Mouse (Mus musculus): Measurements from ENCODE around the gene Tshz3. TPM values are rescaled to one million over a fixed set of nuclear protein-coding genes. Genes with fewer than 3 reads are reported as not detected.

Tshz3 gene
- polyA plus RNA-seq, 1 experiment from 2014 or later, result 104 TPM

- no peak overlapping the region for H3K27ac ChIP-seq (ENCODE audit: low read depth, low read length)
Observed at GRCm38 (mm10) chr7:36720830-36721229, 22.9 kb downstream of the Tshz3 start.

GRCm38 (mm10) chr7:36736303-36737050, 38.6 kb downstream of the Tshz3 start:
- Histone ChIP-seq H3K9me3 (ENCODE audit: control insufficient read depth, low read length) (no peaks in the 10 kb centered on the region), H3K4me2 (ENCODE audit: low read depth, low read length) (no peak overlapping the region), H3K27ac (ENCODE audit: low read depth, low read length) (peak overlapping the region; percentile 39; the same call in 1 of the 2 replicates), H3K9ac (replicated peaks; ENCODE audit: low read depth, low read length) (no peak overlapping the region), H3K4me3 (ENCODE audit: low read depth, low read length) (no peak overlapping the region), H3K36me3 (ENCODE audit: control insufficient read depth, insufficient read depth, low read length) (no peaks in the 10 kb centered on the region), H3K27me3 (ENCODE audit: control insufficient read depth, insufficient read depth, low read length) (no peaks in the 10 kb centered on the region), H3K4me1 (ENCODE audit: control insufficient read depth, insufficient read depth, low read length) (peaks cover 14% of the 10 kb centered on the region; the same call in 1 of the 2 replicates)
- no peak for ATAC-seq (ENCODE audit: low read depth)
- 49% methylated on average over 14 of the region's 14 CpGs for WGBS

More at GRCm38 (mm10) chr7:36720830-36721229, 22.9 kb downstream of the Tshz3 start:
- H3K9me3 ChIP-seq (ENCODE audit: control insufficient read depth, low read length), result no peaks in the 10 kb centered on the region
- H3K4me1 ChIP-seq (ENCODE audit: control insufficient read depth, insufficient read depth, low read length), result peaks cover 22% of the 10 kb centered on the region
- no peak overlapping the region for H3K9ac ChIP-seq (replicated peaks; ENCODE audit: low read depth, low read length)
- no peak overlapping the region for H3K4me3 ChIP-seq (ENCODE audit: low read depth, low read length)
- H3K4me2 ChIP-seq (ENCODE audit: low read depth, low read length), result no peak overlapping the region
- H3K36me3 ChIP-seq (ENCODE audit: control insufficient read depth, insufficient read depth, low read length), result no peaks in the 10 kb centered on the region
- no peak for ATAC-seq (ENCODE audit: low read depth)
- no peaks in the 10 kb centered on the region for H3K27me3 ChIP-seq (ENCODE audit: control insufficient read depth, insufficient read depth, low read length)
- 38% methylated on average over 9 of the region's 9 CpGs for WGBS

- Histone ChIP-seq H3K27ac (ENCODE audit: low read depth, low read length) (no peak overlapping the region), H3K4me1 (ENCODE audit: control insufficient read depth, insufficient read depth, low read length) (peaks cover 5% of the 10 kb centered on the region; the same call in 1 of the 2 replicates), H3K4me3 (ENCODE audit: low read depth, low read length) (no peak overlapping the region), H3K27me3 (ENCODE audit: control insufficient read depth, insufficient read depth, low read length) (no peaks in the 10 kb centered on the region), H3K9ac (replicated peaks; ENCODE audit: low read depth, low read length) (no peak overlapping the region), H3K4me2 (ENCODE audit: low read depth, low read length) (no peak overlapping the region), H3K9me3 (ENCODE audit: control insufficient read depth, low read length) (no peaks in the 10 kb centered on the region), H3K36me3 (ENCODE audit: control insufficient read depth, insufficient read depth, low read length) (no peaks in the 10 kb centered on the region)
- ATAC-seq (ENCODE audit: low read depth), result no peak
- WGBS, result 94% methylated on average over 2 of the region's 2 CpGs
Observed at GRCm38 (mm10) chr7:36751480-36751879, 53.6 kb downstream of the Tshz3 start.

- no peaks in the 10 kb centered on the region for H3K4me1 ChIP-seq (ENCODE audit: control insufficient read depth, insufficient read depth, low read length)
- no peak overlapping the region for H3K9ac ChIP-seq (replicated peaks; ENCODE audit: low read depth, low read length)
- ATAC-seq (ENCODE audit: low read depth), result no peak
- H3K36me3 ChIP-seq (ENCODE audit: control insufficient read depth, insufficient read depth, low read length), result peaks cover 24% of the 10 kb centered on the region
- H3K27ac ChIP-seq (ENCODE audit: low read depth, low read length), result no peak overlapping the region
- 86% methylated on average over 8 of the region's 8 CpGs for WGBS
- no peak overlapping the region for H3K4me2 ChIP-seq (ENCODE audit: low read depth, low read length)
- H3K9me3 ChIP-seq (ENCODE audit: control insufficient read depth, low read length), result no peaks in the 10 kb centered on the region
- H3K27me3 ChIP-seq (ENCODE audit: control insufficient read depth, insufficient read depth, low read length), result no peaks in the 10 kb centered on the region
- no peak overlapping the region for H3K4me3 ChIP-seq (ENCODE audit: low read depth, low read length)
Observed at GRCm38 (mm10) chr7:36767501-36768092, 69.7 kb downstream of the Tshz3 start.

- Histone ChIP-seq H3K36me3 (ENCODE audit: control insufficient read depth, insufficient read depth, low read length) (peaks cover 24% of the 10 kb centered on the region), H3K9ac (replicated peaks; ENCODE audit: low read depth, low read length) (no peak overlapping the region), H3K4me1 (ENCODE audit: control insufficient read depth, insufficient read depth, low read length) (peaks cover 3% of the 10 kb centered on the region; the same call in 1 of the 2 replicates), H3K4me2 (ENCODE audit: low read depth, low read length) (no peak overlapping the region), H3K27ac (ENCODE audit: low read depth, low read length) (no peak overlapping the region), H3K4me3 (ENCODE audit: low read depth, low read length) (no peak overlapping the region), H3K9me3 (ENCODE audit: control insufficient read depth, low read length) (no peaks in the 10 kb centered on the region), H3K27me3 (ENCODE audit: control insufficient read depth, insufficient read depth, low read length) (no peaks in the 10 kb centered on the region)
- 50% methylated on average over 7 of the region's 7 CpGs for WGBS
- no peak for ATAC-seq (ENCODE audit: low read depth)
Observed at GRCm38 (mm10) chr7:36773086-36773485, 75.2 kb downstream of the Tshz3 start.

GRCm38 (mm10) chr7:36776956-36777355, 79.0 kb downstream of the Tshz3 start:
- no peak for ATAC-seq (ENCODE audit: low read depth)
- no peak overlapping the region for H3K27ac ChIP-seq (ENCODE audit: low read depth, low read length)

GRCm38 (mm10) chr7:36778456-36778855, 80.5 kb downstream of the Tshz3 start:
- peaks cover 3% of the 10 kb centered on the region; the same call in 1 of the 2 replicates for H3K4me1 ChIP-seq (ENCODE audit: control insufficient read depth, insufficient read depth, low read length)
- H3K4me3 ChIP-seq (ENCODE audit: low read depth, low read length), result no peak overlapping the region
- ATAC-seq (ENCODE audit: low read depth), result no peak
- no peak overlapping the region for H3K27ac ChIP-seq (ENCODE audit: low read depth, low read length)
- no peaks in the 10 kb centered on the region for H3K9me3 ChIP-seq (ENCODE audit: control insufficient read depth, low read length)
- 84% methylated on average over 11 of the region's 11 CpGs for WGBS
- H3K36me3 ChIP-seq (ENCODE audit: control insufficient read depth, insufficient read depth, low read length), result no peaks in the 10 kb centered on the region
- no peak overlapping the region for H3K4me2 ChIP-seq (ENCODE audit: low read depth, low read length)
- H3K9ac ChIP-seq (replicated peaks; ENCODE audit: low read depth, low read length), result no peak overlapping the region
- H3K27me3 ChIP-seq (ENCODE audit: control insufficient read depth, insufficient read depth, low read length), result no peaks in the 10 kb centered on the region

More at GRCm38 (mm10) chr7:36776956-36777355, 79.0 kb downstream of the Tshz3 start:
- H3K9ac ChIP-seq (replicated peaks; ENCODE audit: low read depth, low read length), result no peak overlapping the region
- 81% methylated on average over 4 of the region's 4 CpGs for WGBS
- no peak overlapping the region for H3K4me2 ChIP-seq (ENCODE audit: low read depth, low read length)
- H3K4me3 ChIP-seq (ENCODE audit: low read depth, low read length), result no peak overlapping the region
- H3K9me3 ChIP-seq (ENCODE audit: control insufficient read depth, low read length), result no peaks in the 10 kb centered on the region
- H3K36me3 ChIP-seq (ENCODE audit: control insufficient read depth, insufficient read depth, low read length), result no peaks in the 10 kb centered on the region
- peaks cover 3% of the 10 kb centered on the region; the same call in 1 of the 2 replicates for H3K4me1 ChIP-seq (ENCODE audit: control insufficient read depth, insufficient read depth, low read length)
- no peaks in the 10 kb centered on the region for H3K27me3 ChIP-seq (ENCODE audit: control insufficient read depth, insufficient read depth, low read length)

GRCm38 (mm10) chr7:36784243-36784773, 86.4 kb downstream of the Tshz3 start:
- no peaks in the 10 kb centered on the region for H3K9me3 ChIP-seq (ENCODE audit: control insufficient read depth, low read length)
- 49% methylated on average over 4 of the region's 4 CpGs for WGBS
- no peaks in the 10 kb centered on the region for H3K36me3 ChIP-seq (ENCODE audit: control insufficient read depth, insufficient read depth, low read length)
- no peaks in the 10 kb centered on the region for H3K27me3 ChIP-seq (ENCODE audit: control insufficient read depth, insufficient read depth, low read length)
- H3K4me2 ChIP-seq (ENCODE audit: low read depth, low read length), result no peak overlapping the region
- H3K9ac ChIP-seq (replicated peaks; ENCODE audit: low read depth, low read length), result no peak overlapping the region
- ATAC-seq (ENCODE audit: low read depth), result no peak
- H3K4me1 ChIP-seq (ENCODE audit: control insufficient read depth, insufficient read depth, low read length), result no peaks in the 10 kb centered on the region
- no peak overlapping the region for H3K27ac ChIP-seq (ENCODE audit: low read depth, low read length)
- no peak overlapping the region for H3K4me3 ChIP-seq (ENCODE audit: low read depth, low read length)

Data from neural tube, embryonic 14.5 days (tissue).